Mouse (Mus musculus) ES-E14 (cell line): ENCODE measurements around the gene Smyd2. TPM values are rescaled to one million over a fixed set of nuclear protein-coding genes. Genes with fewer than 3 reads are reported as not detected.

Source experiments
- DNase-seq: peaks from one replicate; pipeline ENCODE4 v3.0.0-alpha.2; 2013; ENCODE audit warnings: low read depth, low spot score
- H3K27ac ChIP-seq: 2 replicates; pipeline ENCODE4 v1.5.1; 2012; ENCODE audit warnings: low read depth, mild to moderate bottlenecking, low read length, moderate library complexity, mixed read lengths; ENCODE audit not compliant: poor library complexity, insufficient read depth, severe bottlenecking
- H3K36me3 ChIP-seq: 2 replicates; pipeline ENCODE4 v1.6.1; 2012; ENCODE audit warnings: mild to moderate bottlenecking, low read length, moderate library complexity, mixed read lengths; ENCODE audit not compliant: control insufficient read depth, poor library complexity, insufficient read depth, severe bottlenecking
- H3K4me1 ChIP-seq, 2 experiments: fragments of 150-350 bp in 1 of 2; sonication (generic) in 1 of 2; 2 replicates each; pipeline ENCODE4 v1.6.1; 2012; ENCODE audit warnings: low read length in 2 of 2, mild to moderate bottlenecking in 1 of 2, mixed read lengths in 1 of 2; ENCODE audit not compliant: control insufficient read depth in 2 of 2, insufficient read depth in 2 of 2, poor library complexity in 1 of 2
- H3K4me3 ChIP-seq, 2 experiments: fragments of 150-350 bp in 1 of 2; sonication (generic) in 1 of 2; 2 replicates each; pipeline ENCODE4 v1.5.1; 2012; ENCODE audit warnings: low read length in 2 of 2, low read depth in 1 of 2, mild to moderate bottlenecking in 1 of 2, mixed read lengths in 1 of 2; ENCODE audit not compliant: insufficient read depth in 1 of 2, poor library complexity in 1 of 2, severe bottlenecking in 1 of 2
- H3K9ac ChIP-seq: 2 replicates; pipeline ENCODE4 v1.6.1; 2012; ENCODE audit warnings: low read depth, mild to moderate bottlenecking, low read length, mixed read lengths; ENCODE audit not compliant: poor library complexity, insufficient read depth, severe bottlenecking
- H3K9me3 ChIP-seq: fragments of 150-350 bp; sonication (generic); 2 replicates; pipeline ENCODE4 v1.6.1; 2012; ENCODE audit warnings: low read depth, mild to moderate bottlenecking, low read length; ENCODE audit not compliant: control insufficient read depth, insufficient read depth
- CHD2 ChIP-seq: IDR thresholded peaks from 2 replicates; pipeline ENCODE4 v1.6.1; 2014; ENCODE audit warnings: mild to moderate bottlenecking, low read depth, low read length, inconsistent platforms
- HCFC1 ChIP-seq: IDR thresholded peaks from 2 replicates; pipeline ENCODE4 v1.6.1; 2012; ENCODE audit warnings: low read length, inconsistent platforms, borderline replicate concordance; ENCODE audit not compliant: insufficient read depth
- MAFK ChIP-seq: IDR thresholded peaks from 2 replicates; pipeline ENCODE4 v1.6.1; 2014; ENCODE audit warnings: mild to moderate bottlenecking, low read depth, low read length, inconsistent platforms; ENCODE audit not compliant: insufficient read depth
- ZC3H11A ChIP-seq: IDR thresholded peaks from 2 replicates; pipeline ENCODE4 v1.6.1; 2012; ENCODE audit warnings: low read depth, mild to moderate bottlenecking, inconsistent platforms, low read length, borderline replicate concordance
- ZNF384 ChIP-seq: IDR thresholded peaks from 2 replicates; pipeline ENCODE4 v1.6.1; 2012; ENCODE audit warnings: low read depth, low read length, inconsistent platforms
- in situ Hi-C, 2 experiments: fragments of 600-800 bp; cut with MboI; formaldehyde crosslinking; loops; one replicate each; pipeline ENCODE4 v1.15.1; 2025; ENCODE audit warnings: low sequenced_read_pairs in 2 of 2, inconsistent platforms in 1 of 2; ENCODE audit not compliant: unreplicated experiment in 2 of 2
- total RNA-seq: library from RNA; depleted of rRNA; stranded (reverse); fragments of 300-350 nt; gene quantifications from 2 replicates; pipeline ENCODE4 v1.2.3, GENCODE M21; 2012

Smyd2 gene
- total RNA-seq, 1 experiment: 64.4 TPM

- in situ Hi-C loops: no loop called here
- H3K27ac ChIP-seq: no peak overlapping the region
- DNase-seq: no peak
- TF ChIP-seq CHD2: no peak
- no peak for TF ChIP-seq ZC3H11A
- no peak for TF ChIP-seq ZNF384
- TF ChIP-seq MAFK: no peak
- TF ChIP-seq HCFC1: no peak
- no peaks in the 10 kb centered on the region for H3K9me3 ChIP-seq
- no peak overlapping the region for H3K4me3 ChIP-seq
- H3K36me3 ChIP-seq: no peaks in the 10 kb centered on the region
- H3K9ac ChIP-seq: no peak overlapping the region
- no peaks in the 10 kb centered on the region for H3K4me1 ChIP-seq
Measured at GRCm38 (mm10) chr1:189951861-189952260, 29.7 kb upstream of the Smyd2 start.

- TF ChIP-seq ZC3H11A (no peak), CHD2 (no peak), ZNF384 (no peak), MAFK (no peak), HCFC1 (no peak)
- no peaks in the 10 kb centered on the region for H3K36me3 ChIP-seq
- no peaks in the 10 kb centered on the region for H3K9me3 ChIP-seq
- H3K4me1 ChIP-seq: no peaks in the 10 kb centered on the region
- H3K9ac ChIP-seq: no peak overlapping the region
- in situ Hi-C loops: no loop called here
- H3K4me3 ChIP-seq: no peak overlapping the region
- H3K27ac ChIP-seq: no peak overlapping the region
- no peak for DNase-seq
Measured at GRCm38 (mm10) chr1:189947411-189947810, 25.2 kb upstream of the Smyd2 start.

GRCm38 (mm10) chr1:189946126-189946525, 24.0 kb upstream of the Smyd2 start:
- H3K36me3 ChIP-seq: no peaks in the 10 kb centered on the region
- no peak overlapping the region for H3K4me3 ChIP-seq
- no peak overlapping the region for H3K27ac ChIP-seq
- no peaks in the 10 kb centered on the region for H3K4me1 ChIP-seq
- DNase-seq: no peak
- TF ChIP-seq ZC3H11A (no peak), ZNF384 (no peak), CHD2 (no peak), MAFK (no peak), HCFC1 (no peak)
- no peaks in the 10 kb centered on the region for H3K9me3 ChIP-seq
- in situ Hi-C loops: no loop called here
- H3K9ac ChIP-seq: no peak overlapping the region

GRCm38 (mm10) chr1:189941786-189942185, 19.6 kb upstream of the Smyd2 start:
- TF ChIP-seq ZNF384 (no peak), HCFC1 (no peak), ZC3H11A (peak; percentile 100), CHD2 (no peak)
- H3K9me3 ChIP-seq: no peaks in the 10 kb centered on the region

More at GRCm38 (mm10) chr1:189941786-189942185, 19.6 kb upstream of the Smyd2 start:
- no peaks in the 10 kb centered on the region for H3K4me1 ChIP-seq
- H3K9ac ChIP-seq: no peak overlapping the region
- no peak for DNase-seq
- no peak overlapping the region for H3K4me3 ChIP-seq
- no peaks in the 10 kb centered on the region for H3K36me3 ChIP-seq
- in situ Hi-C loops: no loop called here
- H3K27ac ChIP-seq: no peak overlapping the region
